Mouse (Mus musculus) myocyte (in vitro differentiated cells): ENCODE measurements around the gene Szrd1. TPM values are rescaled to one million over a fixed set of nuclear protein-coding genes. Genes with fewer than 3 reads are reported as not detected.

Experiments
- H3K27me3 ChIP-seq: one replicate; pipeline ENCODE4 v1.6.1; 2011; ENCODE audit not compliant: control insufficient read depth, insufficient read depth, insufficient read length
- H3K36me3 ChIP-seq: one replicate; pipeline ENCODE4 v1.6.1; 2011; ENCODE audit not compliant: control insufficient read depth, insufficient read depth
- H3K4me2 ChIP-seq: one replicate; pipeline ENCODE4 v1.6.1; 2011; ENCODE audit warnings: low read depth, control low read depth
- H3K4me3 ChIP-seq: one replicate; pipeline ENCODE4 v1.5.1; 2011; ENCODE audit warnings: mild to moderate bottlenecking, control low read depth, moderate library complexity
- H3K79me2 ChIP-seq: one replicate; pipeline ENCODE4 v1.6.1; 2011; ENCODE audit not compliant: control insufficient read depth, insufficient read depth
- H3ac ChIP-seq: one replicate; pipeline ENCODE4 v1.6.1; 2011; ENCODE audit not compliant: control insufficient read depth, insufficient read length
- CEBPB ChIP-seq: IDR thresholded peaks from 2 replicates; pipeline ENCODE4 v1.6.1; 2011; ENCODE audit warnings: mild to moderate bottlenecking, moderate library complexity; ENCODE audit not compliant: poor library complexity, insufficient read depth, severe bottlenecking
- E2F4 ChIP-seq: IDR thresholded peaks from one replicate; pipeline ENCODE4 v1.6.1; 2011; ENCODE audit warnings: mild to moderate bottlenecking, control low read depth, moderate library complexity; ENCODE audit not compliant: insufficient read depth
- MAX ChIP-seq: IDR thresholded peaks from one replicate; pipeline ENCODE4 v1.6.1; 2011; ENCODE audit warnings: low read depth, mild to moderate bottlenecking, control low read depth
- MYOD1 ChIP-seq, 3 experiments: IDR thresholded peaks; one replicate each; pipeline ENCODE4 v1.6.1; 2011; ENCODE audit warnings: control low read depth in 2 of 3, low read depth in 2 of 3, mild to moderate bottlenecking in 2 of 3, moderate library complexity in 1 of 3; ENCODE audit not compliant: insufficient read length in 2 of 3, control insufficient read depth in 1 of 3
- MYOG ChIP-seq, 3 experiments: IDR thresholded peaks; one replicate each; pipeline ENCODE4 v1.6.1; 2011; ENCODE audit warnings: control low read depth in 2 of 3, low read depth in 2 of 3, mild to moderate bottlenecking in 2 of 3; ENCODE audit not compliant: insufficient read length in 2 of 3, control insufficient read depth in 1 of 3, insufficient read depth in 1 of 3
- POLR2A ChIP-seq: IDR thresholded peaks from one replicate; pipeline ENCODE4 v1.6.1; 2011; ENCODE audit warnings: low read depth, mild to moderate bottlenecking, control low read depth, moderate library complexity; ENCODE audit not compliant: insufficient read length
- POLR2AphosphoS2 ChIP-seq: IDR thresholded peaks from one replicate; pipeline ENCODE4 v1.6.1; 2011; ENCODE audit warnings: low read depth, control low read depth; ENCODE audit not compliant: insufficient read length
- REST ChIP-seq: IDR thresholded peaks from one replicate; pipeline ENCODE4 v1.6.1; 2011; ENCODE audit warnings: mild to moderate bottlenecking, control low read depth, moderate library complexity; ENCODE audit not compliant: insufficient read depth, insufficient read length
- SRF ChIP-seq: IDR thresholded peaks from one replicate; pipeline ENCODE4 v1.6.1; 2011; ENCODE audit warnings: low read depth; ENCODE audit not compliant: control insufficient read depth, insufficient read length
- TCF12 ChIP-seq: IDR thresholded peaks from one replicate; pipeline ENCODE4 v1.6.1; 2011; ENCODE audit warnings: mild to moderate bottlenecking, control low read depth; ENCODE audit not compliant: poor library complexity, insufficient read depth, severe bottlenecking
- TCF3 ChIP-seq: IDR thresholded peaks from one replicate; pipeline ENCODE4 v1.6.1; 2011; ENCODE audit warnings: low read depth, control low read depth; ENCODE audit not compliant: insufficient read length
- USF1 ChIP-seq: IDR thresholded peaks from one replicate; pipeline ENCODE4 v1.6.1; 2011; ENCODE audit warnings: low read depth, mild to moderate bottlenecking, control low read depth, moderate library complexity
- polyA plus RNA-seq: library from polyadenylated mRNA; unstranded; fragments of >200 nt; fragmentation: generic; extraction: Trizol; gene quantifications from one replicate; pipeline ENCODE4 v1.2.1, GENCODE M21; 2012; ENCODE audit warnings: missing spikeins

Gene Szrd1
- polyA plus RNA-seq, 1 experiment, result 107 TPM

- H3ac ChIP-seq, result no peak overlapping the region
- no peak overlapping the region for H3K4me3 ChIP-seq
- no peaks in the 10 kb centered on the region for H3K27me3 ChIP-seq
- H3K36me3 ChIP-seq, result no peaks in the 10 kb centered on the region
- TF ChIP-seq USF1 (no peak), CEBPB (no peak), REST (no peak)
- peaks cover 97% of the 10 kb centered on the region for H3K79me2 ChIP-seq
- H3K4me2 ChIP-seq, result no peak overlapping the region
Observed at GRCm38 (mm10) chr4:141159666-141160065, 20.1 kb upstream of the Szrd1 start.

GRCm38 (mm10) chr4:141159093-141159492 is 19.5 kb upstream of the Szrd1 start:
- no peak for TF ChIP-seq MYOD1 (IDR thresholded peaks at IDR 0.05; ENCODE audit: control insufficient read depth in 1 of 3, insufficient read length in 2 of 3, low read depth in 2 of 3)
- no peak for TF ChIP-seq POLR2AphosphoS2
- TF ChIP-seq USF1, result no peak
- no peak for TF ChIP-seq SRF
- no peak for TF ChIP-seq E2F4
- TF ChIP-seq CEBPB, result no peak
- no peak for TF ChIP-seq MAX
- TF ChIP-seq TCF3, result no peak
- no peak for TF ChIP-seq POLR2A
- TF ChIP-seq TCF12, result no peak
- no peak for TF ChIP-seq REST
- TF ChIP-seq MYOG (IDR thresholded peaks at IDR 0.05; ENCODE audit: control insufficient read depth in 1 of 3, insufficient read depth in 1 of 3, insufficient read length in 2 of 3, low read depth in 2 of 3), result no peak
- Histone ChIP-seq H3K4me2 (no peak overlapping the region), H3K79me2 (peaks cover 97% of the 10 kb centered on the region), H3K27me3 (no peaks in the 10 kb centered on the region), H3ac (no peak overlapping the region), H3K4me3 (no peak overlapping the region), H3K36me3 (no peaks in the 10 kb centered on the region)

GRCm38 (mm10) chr4:141158609-141159008 is 19.0 kb upstream of the Szrd1 start:
- H3K4me2 ChIP-seq, result no peak overlapping the region
- H3K27me3 ChIP-seq, result no peaks in the 10 kb centered on the region
- peaks cover 97% of the 10 kb centered on the region for H3K79me2 ChIP-seq
- no peak overlapping the region for H3K4me3 ChIP-seq
- no peaks in the 10 kb centered on the region for H3K36me3 ChIP-seq
- TF ChIP-seq MAX, result no peak
- no peak for TF ChIP-seq POLR2AphosphoS2
- TF ChIP-seq MYOG (IDR thresholded peaks at IDR 0.05; ENCODE audit: control insufficient read depth in 1 of 3, insufficient read depth in 1 of 3, insufficient read length in 2 of 3, low read depth in 2 of 3), result no peak
- no peak overlapping the region for H3ac ChIP-seq

- no peaks in the 10 kb centered on the region for H3K27me3 ChIP-seq
- H3K4me2 ChIP-seq, result no peak overlapping the region
- no peak overlapping the region for H3ac ChIP-seq
Observed at GRCm38 (mm10) chr4:141157485-141157884, 17.9 kb upstream of the Szrd1 start.

GRCm38 (mm10) chr4:141149116-141149515 is 9.5 kb upstream of the Szrd1 start:
- Histone ChIP-seq H3ac (peak overlapping the region; percentile 38), H3K4me3 (peak overlapping the region; percentile 73), H3K36me3 (no peaks in the 10 kb centered on the region), H3K79me2 (peaks cover 60% of the 10 kb centered on the region), H3K4me2 (peak overlapping the region; percentile 81), H3K27me3 (no peaks in the 10 kb centered on the region)
- no peak for TF ChIP-seq MYOD1 (IDR thresholded peaks at IDR 0.05; ENCODE audit: control insufficient read depth in 1 of 3, insufficient read length in 2 of 3, low read depth in 2 of 3)
- no peak for TF ChIP-seq POLR2AphosphoS2
- no peak for TF ChIP-seq TCF3
- no peak for TF ChIP-seq MYOG (IDR thresholded peaks at IDR 0.05; ENCODE audit: control insufficient read depth in 1 of 3, insufficient read depth in 1 of 3, insufficient read length in 2 of 3, low read depth in 2 of 3)
- no peak for TF ChIP-seq SRF
- TF ChIP-seq REST, result no peak
- no peak for TF ChIP-seq USF1
- TF ChIP-seq TCF12, result no peak
- TF ChIP-seq CEBPB, result no peak
- TF ChIP-seq E2F4, result no peak
- TF ChIP-seq MAX, result no peak
- TF ChIP-seq POLR2A, result no peak

More at GRCm38 (mm10) chr4:141157485-141157884, 17.9 kb upstream of the Szrd1 start:
- H3K36me3 ChIP-seq, result no peaks in the 10 kb centered on the region
- H3K79me2 ChIP-seq, result peaks cover 99% of the 10 kb centered on the region
- H3K4me3 ChIP-seq, result no peak overlapping the region
- TF ChIP-seq USF1, result no peak
- no peak for TF ChIP-seq TCF3
- TF ChIP-seq MYOD1 (IDR thresholded peaks at IDR 0.05; ENCODE audit: control insufficient read depth in 1 of 3, insufficient read length in 2 of 3, low read depth in 2 of 3), result no peak
- TF ChIP-seq MAX, result no peak
- TF ChIP-seq POLR2AphosphoS2, result no peak
- no peak for TF ChIP-seq POLR2A
- no peak for TF ChIP-seq REST
- TF ChIP-seq E2F4, result no peak
- no peak for TF ChIP-seq SRF
- TF ChIP-seq CEBPB, result no peak
- no peak for TF ChIP-seq MYOG (IDR thresholded peaks at IDR 0.05; ENCODE audit: control insufficient read depth in 1 of 3, insufficient read depth in 1 of 3, insufficient read length in 2 of 3, low read depth in 2 of 3)
- no peak for TF ChIP-seq TCF12
